In genomic region chr1:170908341-170908740, GRCm38 (mm10) we compare ENCODE assay signal across 8 mouse cellular contexts. TPM values are rescaled to one million over a fixed set of nuclear protein-coding genes. Genes with fewer than 3 reads are reported as not detected.
DNase-seq lines count a peak whose midpoint lies in the region; ATAC-seq and TF ChIP-seq lines count a peak whose summit lies in the region.

No protein-coding gene starts in this region.

- H3K4me2 ChIP-seq in forebrain, postnatal 0 days (ENCODE audit: low read depth), result peak overlapping the region; percentile 95

- peak; percentile 16 for DNase-seq in layer of hippocampus, adult 11-12 months (ENCODE audit: low spot score)
- no peak for DNase-seq in layer of hippocampus, adult 18-20 months (ENCODE audit: low spot score in 2 of 2)
- DNase-seq in cerebellum, adult 8-10 months, result peak; percentile 40
- DNase-seq in forebrain, postnatal 0 days, result peak; percentile 8
- DNase-seq in yolk sac, embryonic 10.5 days (ENCODE audit: low spot score), result no peak
- no peak for DNase-seq in left cerebral cortex, adult 11 months (ENCODE audit: low spot score)
- DNase-seq in urinary bladder, adult 18-20 months (ENCODE audit: low spot score in 2 of 2), result no peak

- WGBS in forebrain, postnatal 0 days, result 5% methylated on average over 21 of the region's 21 CpGs

- H3K4me1 ChIP-seq in forebrain, postnatal 0 days (ENCODE audit: insufficient read depth), result no peaks in the 10 kb centered on the region; the same call in 1 of the 2 replicates
- H3K4me1 ChIP-seq in megakaryocyte, embryonic 14.5 days, result peaks cover 39% of the 10 kb centered on the region

- no peak for TF ChIP-seq CTCF in forebrain, postnatal 0 days (IDR thresholded peaks at IDR 0.05; ENCODE audit: low read depth)

- peak; percentile 69 for ATAC-seq in forebrain, postnatal 0 days

- H3K9me3 ChIP-seq in forebrain, postnatal 0 days (ENCODE audit: low read length), result no peaks in the 10 kb centered on the region
- no peaks in the 10 kb centered on the region for H3K9me3 ChIP-seq in megakaryocyte, embryonic 14.5 days

- no peak overlapping the region for H3K27ac ChIP-seq in forebrain, postnatal 0 days (ENCODE audit: low read depth, low read length)

- H3K27me3 ChIP-seq in forebrain, postnatal 0 days (ENCODE audit: insufficient read depth, low read length), result peaks cover 23% of the 10 kb centered on the region
- H3K27me3 ChIP-seq in megakaryocyte, embryonic 14.5 days (replicated peaks), result peaks cover 66% of the 10 kb centered on the region

- H3K4me3 ChIP-seq in forebrain, postnatal 0 days (ENCODE audit: low read depth, low read length), result peak overlapping the region; percentile 56
- peak overlapping the region; percentile 90 for H3K4me3 ChIP-seq in megakaryocyte, embryonic 14.5 days (replicated peaks)

- peak overlapping the region; percentile 58 for H3K9ac ChIP-seq in forebrain, postnatal 0 days

- no peaks in the 10 kb centered on the region for H3K36me3 ChIP-seq in forebrain, postnatal 0 days (ENCODE audit: insufficient read depth)
- no peaks in the 10 kb centered on the region for H3K36me3 ChIP-seq in megakaryocyte, embryonic 14.5 days (replicated peaks; ENCODE audit: low read length)

RNA-seq across cellular contexts. Expression of gene Fcrlb, which starts 4.4 kb away (rescaled TPM):
- under 1 TPM; 0.25 to 0.33 TPM for total RNA-seq in layer of hippocampus, adult 18-20 months (2021)
- total RNA-seq in forebrain, postnatal 0 days (2014; rRNA removed), result not detected in 2 replicates
- polyA plus RNA-seq in forebrain, postnatal 0 days (2015; fragmentation: Nextera tagmentation; extraction: Ambion mirVana), result 0.40 and 1.1 TPM in 2 replicates
- polyA plus RNA-seq in megakaryocyte, embryonic 14.5 days (2012; ENCODE audit: insufficient read depth, low replicate concordance), result 1.4 TPM in 1 of 2 replicates, not detected in the other

RNA-seq across cellular contexts. Expression of gene Fcrla, which starts 19.0 kb away (rescaled TPM):
- total RNA-seq in layer of hippocampus, adult 18-20 months (2021), result not detected
- total RNA-seq in forebrain, postnatal 0 days (2014; rRNA removed), result not detected in 2 replicates
- 0.11 TPM in 1 of 2 replicates, not detected in the other for polyA plus RNA-seq in forebrain, postnatal 0 days (2015; fragmentation: Nextera tagmentation; extraction: Ambion mirVana)
- not detected in 2 replicates for polyA plus RNA-seq in megakaryocyte, embryonic 14.5 days (2012; ENCODE audit: insufficient read depth, low replicate concordance)

RNA-seq across cellular contexts. Expression of gene Dusp12, which starts 23.0 kb away (rescaled TPM):
- total RNA-seq in layer of hippocampus, adult 18-20 months (2021), result 10 to 100 TPM; 14.7 to 15.8 TPM
- 41.0 and 44.2 TPM in 2 replicates for total RNA-seq in forebrain, postnatal 0 days (2014; rRNA removed)
- 37.4 and 39.2 TPM in 2 replicates for polyA plus RNA-seq in forebrain, postnatal 0 days (2015; fragmentation: Nextera tagmentation; extraction: Ambion mirVana)
- polyA plus RNA-seq in megakaryocyte, embryonic 14.5 days (2012; ENCODE audit: insufficient read depth, low replicate concordance), result 2.7 and 7.6 TPM in 2 replicates

RNA-seq across cellular contexts. Expression of gene Gm26620, which starts 23.5 kb away (rescaled TPM):
- total RNA-seq in layer of hippocampus, adult 18-20 months (2021), result under 1 TPM; 0.54 to 0.71 TPM
- total RNA-seq in forebrain, postnatal 0 days (2014; rRNA removed), result 2.4 TPM in 1 of 2 replicates, not detected in the other
- polyA plus RNA-seq in forebrain, postnatal 0 days (2015; fragmentation: Nextera tagmentation; extraction: Ambion mirVana), result 0.43 and 0.48 TPM in 2 replicates
- polyA plus RNA-seq in megakaryocyte, embryonic 14.5 days (2012; ENCODE audit: insufficient read depth, low replicate concordance), result 3.3 and 14.1 TPM in 2 replicates

RNA-seq across cellular contexts. Expression of gene Atf6, which starts 40.8 kb away (rescaled TPM):
- total RNA-seq in layer of hippocampus, adult 18-20 months (2021), result 10 to 100 TPM; 50.9 to 51.6 TPM
- total RNA-seq in forebrain, postnatal 0 days (2014; rRNA removed), result 14.3 and 18.1 TPM in 2 replicates
- 3.7 and 5.3 TPM in 2 replicates for polyA plus RNA-seq in forebrain, postnatal 0 days (2015; fragmentation: Nextera tagmentation; extraction: Ambion mirVana)
- polyA plus RNA-seq in megakaryocyte, embryonic 14.5 days (2012; ENCODE audit: insufficient read depth, low replicate concordance), result 3.1 and 4.8 TPM in 2 replicates

Comparison
In these comparisons a context has a peak if more than half of its experiments do, and no peak if none do; other contexts are left out.
1. DNase-seq: peak in layer of hippocampus, adult 11-12 months (single experiment), cerebellum, adult 8-10 months (single experiment) and forebrain, postnatal 0 days (single experiment); none in layer of hippocampus, adult 18-20 months (0 of 2), yolk sac, embryonic 10.5 days (single experiment), left cerebral cortex, adult 11 months (single experiment) and urinary bladder, adult 18-20 months (0 of 2).